Mouse (Mus musculus) CH12.LX (cell line): Measurements from ENCODE around the gene Gse1. TPM values are rescaled to one million over a fixed set of nuclear protein-coding genes. Genes with fewer than 3 reads are reported as not detected.

ENCODE experiments used
- DNase-seq: peaks from one replicate; pipeline ENCODE4 v3.0.0-alpha.2; 2013; ENCODE audit errors: extremely low read depth
- H3K27ac ChIP-seq: 2 replicates; pipeline ENCODE4 v1.5.1; 2012; ENCODE audit warnings: low read depth, mild to moderate bottlenecking, control low read depth, moderate library complexity; ENCODE audit not compliant: insufficient read depth
- H3K27me3 ChIP-seq: replicated peaks from 2 replicates; pipeline ENCODE3; 2012; ENCODE audit warnings: inconsistent platforms
- H3K36me3 ChIP-seq, 2 experiments: replicated peaks in 1 of 2; 2 replicates each; pipeline versions ENCODE3 to v1.6.1; 2012; ENCODE audit warnings: inconsistent platforms in 1 of 2, low read length in 1 of 2, mild to moderate bottlenecking in 1 of 2, mixed read lengths in 1 of 2, moderate library complexity in 1 of 2; ENCODE audit not compliant: control insufficient read depth in 1 of 2, insufficient read depth in 1 of 2
- H3K4me1 ChIP-seq, 2 experiments: 2 replicates each; pipeline ENCODE4 v1.6.1; 2012; ENCODE audit warnings: inconsistent platforms in 1 of 2, moderate library complexity in 1 of 2; ENCODE audit not compliant: insufficient read depth in 2 of 2, control insufficient read depth in 1 of 2
- H3K4me2 ChIP-seq: 2 replicates; pipeline ENCODE4 v1.6.1; 2012; ENCODE audit warnings: low read depth, mild to moderate bottlenecking, control low read depth; ENCODE audit not compliant: poor library complexity, insufficient read depth, severe bottlenecking
- H3K4me3 ChIP-seq, 3 experiments: fragments of 150-350 bp in 1 of 3; sonication (generic) in 1 of 3; replicated peaks in 1 of 3; 2 replicates each; pipeline versions ENCODE3 to v1.5.1; 2011 to 2012; ENCODE audit warnings: low read depth in 2 of 3, low read length in 2 of 3, mild to moderate bottlenecking in 2 of 3, moderate library complexity in 2 of 3, control low read depth in 1 of 3, improper control_type of control experiment in 1 of 3, inconsistent platforms in 1 of 3, mixed read lengths in 1 of 3; ENCODE audit not compliant: poor library complexity in 1 of 3
- H3K79me2 ChIP-seq: replicated peaks from 2 replicates; pipeline ENCODE4 v1.6.1; 2012; ENCODE audit warnings: mild to moderate bottlenecking, moderate library complexity; ENCODE audit not compliant: control insufficient read depth, poor library complexity, insufficient read depth, severe bottlenecking; ENCODE audit errors: extremely low read depth
- H3K9ac ChIP-seq: 2 replicates; pipeline ENCODE4 v1.6.1; 2012; ENCODE audit warnings: low read depth, mild to moderate bottlenecking, control low read depth, moderate library complexity; ENCODE audit not compliant: insufficient read depth
- H3K9me3 ChIP-seq: replicated peaks from 2 replicates; pipeline ENCODE3; 2012; ENCODE audit warnings: low read length, inconsistent platforms, mixed read lengths
- CHD1 ChIP-seq: IDR thresholded peaks from 2 replicates; pipeline ENCODE4 v1.6.1; 2012; ENCODE audit warnings: low read depth, low read length, improper control_type of control experiment, inconsistent platforms
- CHD2 ChIP-seq: IDR thresholded peaks from 2 replicates; pipeline ENCODE4 v1.6.1; 2011; ENCODE audit warnings: low read length, improper control_type of control experiment
- CTCF ChIP-seq, 2 experiments: IDR thresholded peaks in 1 of 2; conservative IDR thresholded peaks in 1 of 2; 2 replicates each; pipeline ENCODE4 v1.5.1; 2011 to 2012; ENCODE audit warnings: low read depth in 2 of 2, low read length in 2 of 2, improper control_type of control experiment in 1 of 2, inconsistent platforms in 1 of 2, mild to moderate bottlenecking in 1 of 2, moderate library complexity in 1 of 2
- E2F4 ChIP-seq: IDR thresholded peaks from 2 replicates; pipeline ENCODE4 v1.6.1; 2011; ENCODE audit warnings: low read depth, low read length, improper control_type of control experiment; ENCODE audit not compliant: insufficient replicate concordance
- ELF1 ChIP-seq: IDR thresholded peaks from 2 replicates; pipeline ENCODE4 v1.6.1; 2014; ENCODE audit warnings: low read depth, mild to moderate bottlenecking, inconsistent platforms, low read length, improper control_type of control experiment
- ETS1 ChIP-seq: conservative IDR thresholded peaks from 2 replicates; pipeline ENCODE4 v1.6.1; 2012; ENCODE audit warnings: low read depth, mild to moderate bottlenecking, inconsistent platforms, low read length, improper control_type of control experiment, moderate library complexity
- HCFC1 ChIP-seq: IDR thresholded peaks from 2 replicates; pipeline ENCODE4 v1.6.1; 2012; ENCODE audit warnings: low read depth, mild to moderate bottlenecking, inconsistent platforms, low read length, improper control_type of control experiment
- JUN ChIP-seq: IDR thresholded peaks from 2 replicates; pipeline ENCODE4 v1.6.1; 2011; ENCODE audit warnings: low read depth, mild to moderate bottlenecking, low read length, improper control_type of control experiment, moderate library complexity; ENCODE audit not compliant: insufficient read depth
- NRF1 ChIP-seq: IDR thresholded peaks from 2 replicates; pipeline ENCODE4 v1.6.1; 2014; ENCODE audit warnings: low read depth, mild to moderate bottlenecking, inconsistent platforms, low read length, improper control_type of control experiment, moderate library complexity
- POLR2A ChIP-seq: IDR thresholded peaks from 2 replicates; pipeline ENCODE4 v1.6.1; 2011; ENCODE audit warnings: low read depth, mild to moderate bottlenecking, improper control_type of control experiment, low read length
- POLR2AphosphoS2 ChIP-seq: IDR thresholded peaks from 2 replicates; pipeline ENCODE4 v1.6.1; 2011; ENCODE audit warnings: low read depth, low read length, improper control_type of control experiment
- RCOR1 ChIP-seq: conservative IDR thresholded peaks from 2 replicates; pipeline ENCODE4 v1.6.1; 2012; ENCODE audit warnings: low read depth, mild to moderate bottlenecking, inconsistent platforms, low read length, improper control_type of control experiment
- USF1 ChIP-seq: IDR thresholded peaks from 2 replicates; pipeline ENCODE4 v1.6.1; 2014; ENCODE audit warnings: low read depth, mild to moderate bottlenecking, inconsistent platforms, low read length, improper control_type of control experiment
- ZC3H11A ChIP-seq: IDR thresholded peaks from 2 replicates; pipeline ENCODE4 v1.6.1; 2012; ENCODE audit warnings: low read depth, mild to moderate bottlenecking, inconsistent platforms, low read length, improper control_type of control experiment
- ZKSCAN1 ChIP-seq: IDR thresholded peaks from 2 replicates; pipeline ENCODE4 v1.6.1; 2012; ENCODE audit warnings: low read depth, inconsistent platforms, low read length, improper control_type of control experiment, borderline replicate concordance
- ZMIZ1 ChIP-seq: IDR thresholded peaks from 2 replicates; pipeline ENCODE4 v1.6.1; 2012; ENCODE audit warnings: low read depth, mild to moderate bottlenecking, inconsistent platforms, low read length, improper control_type of control experiment
- ZNF384 ChIP-seq: IDR thresholded peaks from 2 replicates; pipeline ENCODE4 v1.6.1; 2012; ENCODE audit warnings: low read depth, low read length, improper control_type of control experiment, inconsistent platforms
- dilution Hi-C: fragments of 300-500 bp; cut with MboI; formaldehyde crosslinking; loops from 2 replicates; pipeline ENCODE4 v1.14.3; 2020; ENCODE audit warnings: low sequenced_read_pairs; ENCODE audit not compliant: extremely low pct_unique_long_range_greater_than_20kb, extremely low pct_ligation_motif_present
- in situ Hi-C: fragments of 300-500 bp; cut with MboI; formaldehyde crosslinking; loops from 3 replicates; pipeline ENCODE4 v1.14.3; 2019; ENCODE audit warnings: low sequenced_read_pairs, low pct_ligation_motif_present, low pct_unique_long_range_greater_than_20kb, mixed read lengths
- polyA plus RNA-seq: library from polyadenylated mRNA; unstranded; fragments of >175 nt; gene quantifications from 2 replicates; pipeline ENCODE4 v1.2.1, GENCODE M21; 2012; ENCODE audit warnings: low read depth; ENCODE audit not compliant: insufficient read length
- total RNA-seq, 2 experiments: library from RNA; depleted of rRNA; stranded (reverse); fragments of 300-350 nt in 1 of 2; fragments of >200 nt in 1 of 2; gene quantifications; 2 replicates each; pipeline ENCODE4 v1.2.3; 2012 to 2014

Gene Gse1
- total and polyA plus RNA-seq, 3 experiments = 1.3 to 9.8 (median 8.5) TPM

DNA sequence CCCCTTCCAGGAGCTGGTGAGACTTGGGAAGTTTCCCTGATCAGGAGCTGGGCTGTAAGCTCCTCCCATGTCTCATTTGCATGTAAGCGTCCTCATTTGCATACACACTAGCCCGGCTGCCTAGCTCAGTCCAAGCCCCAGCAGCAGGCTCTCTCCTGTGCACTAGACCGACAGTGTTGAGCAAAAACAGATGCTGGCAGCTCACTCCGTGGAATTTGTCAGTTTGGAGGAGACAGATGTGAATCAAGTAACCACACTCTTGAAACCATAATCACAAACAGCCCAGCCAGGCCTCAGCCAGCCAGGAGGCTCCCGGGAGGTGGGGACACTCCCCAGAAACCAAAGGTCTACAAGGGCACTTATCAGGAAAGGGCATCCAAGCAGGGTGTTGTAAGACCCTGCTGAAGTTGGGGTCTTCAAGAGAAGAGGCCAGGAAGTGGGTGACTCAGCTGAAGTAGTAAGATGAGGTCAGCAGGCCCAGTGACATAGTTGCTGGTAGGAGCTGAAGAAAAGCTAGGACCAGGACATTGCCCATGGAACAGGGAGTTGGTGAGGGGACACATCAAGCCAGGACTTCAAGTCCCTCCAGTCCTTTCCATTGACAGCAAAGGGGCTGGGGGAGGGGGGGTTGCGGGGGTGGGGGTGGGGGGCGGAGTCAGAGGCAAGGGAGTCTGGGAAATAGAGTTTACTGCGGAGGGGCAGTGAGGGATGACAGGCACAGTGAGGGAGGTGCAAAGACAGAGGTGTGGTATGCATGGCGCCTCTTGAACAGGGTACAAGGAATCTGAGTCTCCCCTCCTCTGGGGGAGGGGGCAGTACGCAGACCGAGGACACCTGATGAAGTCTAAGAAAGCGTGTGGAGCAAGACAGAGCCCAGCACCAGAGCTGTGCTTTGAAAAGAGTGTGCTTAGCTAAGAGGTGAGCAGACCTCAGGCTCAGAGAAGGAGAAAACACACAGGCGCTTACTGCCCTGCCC, 11.1 kb upstream of the Gse1 start:
- Histone ChIP-seq H3K4me1 (peaks cover 29 to 58% of the 10 kb centered on the region in 2 experiments), H3K27me3 (no peaks in the 10 kb centered on the region), H3K4me2 (peak overlapping the region; percentile 10; the same call in 1 of the 2 replicates), H3K9me3 (peaks cover 3% of the 10 kb centered on the region), H3K36me3 (no peaks in the 10 kb centered on the region), H3K9ac (no peak overlapping the region), H3K4me3 (no peak overlapping the region), H3K79me2 (no peaks in the 10 kb centered on the region)
- in situ Hi-C loops = loop anchor here (5.0 kb wide), 1 partner anchor 60 kb away; no protein-coding TSS in a partner anchor
- dilution Hi-C loops = no loop called here
- peak; percentile 71 for DNase-seq
- peak; percentile 32; the same call in 1 of the 2 replicates for TF ChIP-seq POLR2A
- no peak for TF ChIP-seq ELF1
- TF ChIP-seq, all 38 proteins: peak for 1
- H3K27ac ChIP-seq = 0 out of 2 replicates have a peak overlapping the region, but pooled peaks have one; percentile 2

- TF ChIP-seq ELF1 (no peak), USF1 (no peak), ZC3H11A (no peak), E2F4 (no peak), CHD1 (no peak), ZNF384 (no peak), POLR2AphosphoS2 (no peak), POLR2A (no peak), HCFC1 (no peak), CHD2 (no peak), ZMIZ1 (no peak), RCOR1 (no peak), ETS1 (no peak), JUN (no peak), NRF1 (no peak), CTCF (conservative IDR thresholded peaks at IDR 0.05 in 1 of 2, IDR thresholded peaks at IDR 0.05 in 1 of 2; ENCODE audit: low read depth in 2 of 2, low read length in 2 of 2) (no peak), ZKSCAN1 (no peak)
- Histone ChIP-seq H3K4me3 (no peak overlapping the region), H3K36me3 (no peaks in the 10 kb centered on the region), H3K4me1 (peaks cover 31 to 47% of the 10 kb centered on the region in 2 experiments), H3K27me3 (no peaks in the 10 kb centered on the region), H3K9ac (no peak overlapping the region), H3K4me2 (no peak overlapping the region), H3K9me3 (peaks cover 3% of the 10 kb centered on the region), H3K27ac (no peak overlapping the region), H3K79me2 (no peaks in the 10 kb centered on the region)
- no peak for DNase-seq
- in situ Hi-C loops = no loop called here
- dilution Hi-C loops = no loop called here
Measured at GRCm38 (mm10) chr8:120222548-120222947, 5.7 kb upstream of the Gse1 start.
